Mouse (Mus musculus) liver, postnatal 0 days (tissue): ENCODE measurements around the gene Gm9945.

Source experiments
- CTCF ChIP-seq: sonication (generic); IDR thresholded peaks from 2 replicates; pipeline ENCODE4 v1.5.1; 2016; ENCODE audit warnings: antibody characterized with exemption, low read depth
- EP300 ChIP-seq: IDR thresholded peaks from 2 replicates; pipeline ENCODE4 v1.6.1; 2016; ENCODE audit warnings: antibody characterized with exemption, low read depth, mild to moderate bottlenecking

GRCm38 (mm10) chr11:53486822-53487594, 7.0 kb downstream of the Gm9945 start:
- TF ChIP-seq CTCF (no peak), EP300 (no peak)
